Mouse (Mus musculus) hindbrain, embryonic 15.5 days (tissue): ENCODE results near the gene Ttc28. TPM values are rescaled to one million over a fixed set of nuclear protein-coding genes. Genes with fewer than 3 reads are reported as not detected.

Source experiments
- ATAC-seq: fragments of 200-750 bp; cut with Nextera tagmentation; 2 replicates; pipeline ENCODE4 v1.8.0; 2017; ENCODE audit warnings: low read depth, moderate number of reproducible peaks, moderate TSS enrichment; ENCODE audit not compliant: low FRiP score
- H3K27ac ChIP-seq: fragments of 300-500 bp; sonication (generic); replicated peaks from 2 replicates; pipeline ENCODE4 v1.5.1; 2015; ENCODE audit warnings: mild to moderate bottlenecking, inconsistent platforms
- H3K27me3 ChIP-seq: fragments of 300-500 bp; sonication (generic); 2 replicates; pipeline ENCODE4 v1.6.1; 2015; ENCODE audit warnings: control low read depth, inconsistent platforms
- H3K36me3 ChIP-seq: fragments of 300-500 bp; sonication (generic); 2 replicates; pipeline ENCODE4 v1.6.1; 2015; ENCODE audit warnings: control low read depth, inconsistent platforms
- H3K4me1 ChIP-seq: fragments of 300-500 bp; sonication (generic); replicated peaks from 2 replicates; pipeline ENCODE4 v1.6.1; 2015; ENCODE audit warnings: control low read depth, inconsistent platforms
- H3K4me2 ChIP-seq: fragments of 300-500 bp; sonication (generic); 2 replicates; pipeline ENCODE4 v1.6.1; 2015; ENCODE audit warnings: moderate library complexity, mild to moderate bottlenecking, inconsistent platforms
- H3K4me3 ChIP-seq: fragments of 300-500 bp; sonication (generic); 2 replicates; pipeline ENCODE4 v1.5.1; 2015; ENCODE audit warnings: mild to moderate bottlenecking, inconsistent platforms
- H3K9ac ChIP-seq: fragments of 300-500 bp; sonication (generic); 2 replicates; pipeline ENCODE4 v1.6.1; 2015; ENCODE audit warnings: inconsistent platforms
- H3K9me3 ChIP-seq: fragments of 300-500 bp; sonication (generic); 2 replicates; pipeline ENCODE4 v1.6.1; 2016; ENCODE audit warnings: control low read depth, inconsistent platforms
- WGBS: fragments of 180-500 bp; shearing (Covaris S2); methylation state at CpG from one replicate; pipeline ENCODE4 v1.1.7; 2015; 5-methylcytosine and 5-hydroxymethylcytosine counted together
- polyA plus RNA-seq: library from polyadenylated mRNA; unstranded; fragments of >200 nt; fragmentation: Nextera tagmentation; extraction: Ambion mirVana; gene quantifications from 2 replicates; pipeline ENCODE4 v1.2.1, GENCODE M21; 2015

The Ttc28 gene
- polyA plus RNA-seq, 1 experiment from 2014 or later: 20.5 TPM

DNA sequence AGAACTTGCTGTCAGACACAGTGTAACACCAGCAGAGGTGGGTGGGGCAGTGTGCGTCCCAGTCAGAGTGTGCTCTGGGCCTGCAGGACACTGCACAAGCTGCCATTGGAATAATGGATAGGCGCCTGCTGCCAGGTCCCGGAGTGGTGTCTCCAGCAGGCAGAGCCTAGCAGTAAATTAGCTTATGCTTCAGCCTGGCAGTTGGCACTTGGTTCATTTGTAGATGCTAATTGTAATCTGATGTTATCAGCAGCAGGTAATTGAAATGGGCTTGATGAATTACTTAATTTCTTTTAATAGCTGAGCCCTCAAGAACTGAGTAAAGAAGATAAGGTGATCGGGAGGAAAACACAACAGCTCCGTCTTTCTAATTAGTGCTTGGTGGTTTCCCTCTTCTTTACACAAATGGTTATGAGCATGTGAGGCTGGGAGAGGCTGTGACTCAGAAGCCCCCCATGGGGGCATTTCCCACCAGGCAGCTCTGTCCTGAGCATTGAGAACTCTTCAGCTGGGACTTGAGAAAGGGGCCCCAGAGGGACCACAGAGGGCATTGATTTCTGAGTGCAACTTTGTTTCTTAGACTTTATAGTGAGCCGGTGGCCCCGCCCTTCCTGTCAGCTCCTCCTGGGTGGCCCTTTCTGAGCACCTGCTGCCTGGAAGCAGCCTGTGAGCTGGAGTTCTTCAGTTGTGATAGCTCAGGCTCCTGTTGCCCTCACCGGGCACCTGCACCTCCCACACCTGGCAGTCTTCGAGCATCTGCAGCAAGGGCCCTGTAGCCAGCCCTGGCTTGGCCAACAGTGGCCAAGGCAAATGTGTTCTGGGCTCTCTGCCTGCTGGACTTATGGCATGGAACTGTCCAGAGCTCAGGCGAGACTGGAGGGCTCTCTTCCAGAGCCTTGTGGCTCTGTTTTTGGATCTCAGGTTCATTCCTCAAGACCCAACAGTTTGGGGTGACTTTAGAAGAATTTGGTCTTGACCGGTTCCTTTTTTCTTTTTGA is 316.2 kb downstream of the Ttc28 start:
- H3K4me3 ChIP-seq: no peak overlapping the region
- no peak overlapping the region for H3K9ac ChIP-seq
- no peaks in the 10 kb centered on the region for H3K27me3 ChIP-seq
- WGBS: 43% methylated on average over 11 of the region's 11 CpGs
- H3K9me3 ChIP-seq: no peaks in the 10 kb centered on the region
- peak overlapping the region; percentile 61 for H3K27ac ChIP-seq
- ATAC-seq: peak; percentile 76
- H3K4me1 ChIP-seq: peaks cover 68% of the 10 kb centered on the region
- no peaks in the 10 kb centered on the region for H3K36me3 ChIP-seq
- H3K4me2 ChIP-seq: no peak overlapping the region

GRCm38 (mm10) chr5:111197727-111198126 is 318.1 kb downstream of the Ttc28 start:
- Histone ChIP-seq H3K4me3 (no peak overlapping the region), H3K36me3 (no peaks in the 10 kb centered on the region), H3K4me1 (peaks cover 81% of the 10 kb centered on the region), H3K4me2 (no peak overlapping the region), H3K9ac (no peak overlapping the region), H3K27ac (peak overlapping the region; percentile 49), H3K9me3 (no peaks in the 10 kb centered on the region), H3K27me3 (no peaks in the 10 kb centered on the region)
- no peak for ATAC-seq
- 60% methylated on average over 15 of the region's 15 CpGs for WGBS

GRCm38 (mm10) chr5:111200167-111200840 is 320.7 kb downstream of the Ttc28 start:
- no peak overlapping the region for H3K4me2 ChIP-seq
- H3K9me3 ChIP-seq: no peaks in the 10 kb centered on the region
- no peaks in the 10 kb centered on the region for H3K27me3 ChIP-seq
- no peaks in the 10 kb centered on the region for H3K36me3 ChIP-seq
- H3K9ac ChIP-seq: no peak overlapping the region
- peak overlapping the region; percentile 72 for H3K27ac ChIP-seq
- whole genome bisulfite sequencing: 33% methylated on average over 15 of the region's 15 CpGs
- no peak for ATAC-seq
- H3K4me1 ChIP-seq: peaks cover 93% of the 10 kb centered on the region
- no peak overlapping the region for H3K4me3 ChIP-seq

GRCm38 (mm10) chr5:111200915-111201610 is 321.5 kb downstream of the Ttc28 start:
- peaks cover 91% of the 10 kb centered on the region for H3K4me1 ChIP-seq
- WGBS: 24% methylated on average over 16 of the region's 16 CpGs
- no peak overlapping the region for H3K9ac ChIP-seq

DNA sequence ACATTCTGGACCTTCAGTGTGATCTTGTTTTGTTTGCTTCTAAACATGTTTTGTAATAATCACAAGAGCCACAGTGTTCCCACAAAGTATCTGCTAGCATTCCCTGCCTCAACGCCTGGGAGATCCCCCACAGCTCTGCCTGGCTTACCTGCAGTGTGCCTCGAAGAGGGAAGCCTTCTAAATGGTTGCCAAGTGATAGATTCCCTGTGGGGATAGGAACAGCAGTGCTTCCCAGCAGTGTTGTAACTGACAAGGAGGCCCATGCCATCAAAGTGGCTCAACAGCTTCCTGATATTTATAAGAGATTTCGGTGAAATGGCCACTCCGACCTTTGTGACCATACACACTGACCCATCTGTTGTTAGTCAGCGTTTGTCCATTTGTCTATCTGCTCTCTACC is 324.6 kb downstream of the Ttc28 start:
- peaks cover 87% of the 10 kb centered on the region for H3K4me1 ChIP-seq

More at GRCm38 (mm10) chr5:111200915-111201610, 321.5 kb downstream of the Ttc28 start:
- Histone ChIP-seq H3K4me2 (no peak overlapping the region), H3K27me3 (no peaks in the 10 kb centered on the region), H3K27ac (peak overlapping the region; percentile 72), H3K9me3 (no peaks in the 10 kb centered on the region), H3K4me3 (no peak overlapping the region), H3K36me3 (no peaks in the 10 kb centered on the region)
- peak; percentile 67 for ATAC-seq

GRCm38 (mm10) chr5:111204976-111205586 is 325.5 kb downstream of the Ttc28 start:
- Histone ChIP-seq H3K36me3 (no peaks in the 10 kb centered on the region), H3K9ac (no peak overlapping the region), H3K4me3 (no peak overlapping the region), H3K4me1 (peaks cover 79% of the 10 kb centered on the region), H3K9me3 (no peaks in the 10 kb centered on the region), H3K4me2 (no peak overlapping the region), H3K27ac (peak overlapping the region; percentile 69), H3K27me3 (no peaks in the 10 kb centered on the region)
- WGBS: 49% methylated on average over 4 of the region's 4 CpGs
- ATAC-seq: no peak

More for the DNA sequence above, 324.6 kb downstream of the Ttc28 start:
- H3K36me3 ChIP-seq: no peaks in the 10 kb centered on the region
- H3K9me3 ChIP-seq: no peaks in the 10 kb centered on the region
- 65% methylated on average over 5 of the region's 5 CpGs for WGBS
- peak overlapping the region; percentile 69 for H3K27ac ChIP-seq
- H3K9ac ChIP-seq: no peak overlapping the region
- H3K27me3 ChIP-seq: no peaks in the 10 kb centered on the region
- H3K4me3 ChIP-seq: no peak overlapping the region
- H3K4me2 ChIP-seq: no peak overlapping the region
- ATAC-seq: no peak

- Histone ChIP-seq H3K4me2 (no peak overlapping the region), H3K36me3 (no peaks in the 10 kb centered on the region), H3K27ac (no peak overlapping the region), H3K4me1 (peaks cover 72% of the 10 kb centered on the region), H3K9me3 (no peaks in the 10 kb centered on the region), H3K4me3 (no peak overlapping the region), H3K27me3 (no peaks in the 10 kb centered on the region), H3K9ac (no peak overlapping the region)
- WGBS: 29% methylated on average over 4 of the region's 4 CpGs
- ATAC-seq: no peak
Observed at GRCm38 (mm10) chr5:111205817-111206216, 326.2 kb downstream of the Ttc28 start.

DNA sequence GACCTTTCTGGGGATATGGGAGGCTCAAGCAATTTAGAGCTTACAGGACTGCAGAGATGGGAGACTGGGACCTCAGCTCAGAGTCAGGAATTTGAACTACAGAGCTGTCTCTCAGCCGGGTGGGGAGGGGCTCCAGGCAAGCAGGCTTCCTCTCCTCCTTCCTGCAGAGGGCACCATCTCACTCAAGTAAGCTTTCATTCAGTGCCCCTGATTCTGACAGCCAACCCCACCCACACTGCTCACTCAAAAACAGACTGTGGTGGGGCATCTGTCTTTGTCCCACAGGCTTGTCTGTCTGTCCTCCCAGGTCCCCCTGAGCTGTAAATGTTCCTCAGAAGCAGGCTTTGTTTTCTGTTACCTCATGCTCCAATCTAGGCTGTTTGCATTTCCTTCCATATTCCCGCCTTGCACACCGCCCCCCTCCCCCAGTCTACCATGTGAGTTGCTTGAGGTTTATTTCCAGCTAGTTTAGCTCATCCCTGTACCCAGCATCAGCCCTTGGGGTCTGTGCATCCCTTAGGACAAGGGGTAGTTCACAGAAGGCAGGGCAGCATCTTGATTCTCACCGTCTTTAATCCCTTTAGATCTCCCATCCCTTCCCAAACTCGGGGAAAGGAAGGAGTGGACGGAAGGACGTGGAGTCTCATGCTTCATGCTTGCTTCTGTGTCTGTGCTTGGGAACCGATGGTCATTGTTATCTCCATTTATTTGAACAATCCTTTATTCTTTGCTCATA is 328.5 kb downstream of the Ttc28 start:
- no peak overlapping the region for H3K4me3 ChIP-seq
- 45% methylated on average over 8 of the region's 8 CpGs for WGBS
- H3K27ac ChIP-seq: peak overlapping the region; percentile 39
- no peak overlapping the region for H3K9ac ChIP-seq
- H3K4me1 ChIP-seq: peaks cover 52% of the 10 kb centered on the region
- H3K27me3 ChIP-seq: no peaks in the 10 kb centered on the region
- ATAC-seq: peak; percentile 19
- H3K4me2 ChIP-seq: peak overlapping the region; percentile 20; the same call in 1 of the 2 replicates
- no peaks in the 10 kb centered on the region for H3K9me3 ChIP-seq
- H3K36me3 ChIP-seq: no peaks in the 10 kb centered on the region

DNA sequence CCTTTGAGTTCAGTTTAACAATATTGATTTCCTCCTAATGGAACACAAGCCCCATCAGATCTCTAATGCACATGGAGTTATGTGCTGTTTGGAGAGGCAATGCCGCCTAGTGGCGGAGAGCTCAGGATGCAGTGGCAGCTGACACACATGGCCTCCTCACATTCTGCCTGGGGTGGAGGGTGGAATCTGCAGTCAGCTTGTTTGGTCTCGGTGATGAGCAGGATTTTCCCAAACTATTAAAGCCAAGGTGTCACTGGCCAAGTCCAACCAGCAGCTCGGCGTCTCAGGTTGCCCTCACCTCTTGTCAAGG is 329.0 kb downstream of the Ttc28 start:
- Histone ChIP-seq H3K4me1 (peaks cover 47% of the 10 kb centered on the region), H3K9ac (no peak overlapping the region), H3K36me3 (no peaks in the 10 kb centered on the region), H3K9me3 (no peaks in the 10 kb centered on the region), H3K27ac (peak overlapping the region; percentile 39; the same call in 1 of the 2 replicates), H3K4me2 (no peak overlapping the region; the same call in 1 of the 2 replicates), H3K4me3 (no peak overlapping the region), H3K27me3 (no peaks in the 10 kb centered on the region)
- WGBS: 41% methylated on average over 5 of the region's 5 CpGs
- ATAC-seq: peak; percentile 64; the same call in 1 of the 2 replicates

DNA sequence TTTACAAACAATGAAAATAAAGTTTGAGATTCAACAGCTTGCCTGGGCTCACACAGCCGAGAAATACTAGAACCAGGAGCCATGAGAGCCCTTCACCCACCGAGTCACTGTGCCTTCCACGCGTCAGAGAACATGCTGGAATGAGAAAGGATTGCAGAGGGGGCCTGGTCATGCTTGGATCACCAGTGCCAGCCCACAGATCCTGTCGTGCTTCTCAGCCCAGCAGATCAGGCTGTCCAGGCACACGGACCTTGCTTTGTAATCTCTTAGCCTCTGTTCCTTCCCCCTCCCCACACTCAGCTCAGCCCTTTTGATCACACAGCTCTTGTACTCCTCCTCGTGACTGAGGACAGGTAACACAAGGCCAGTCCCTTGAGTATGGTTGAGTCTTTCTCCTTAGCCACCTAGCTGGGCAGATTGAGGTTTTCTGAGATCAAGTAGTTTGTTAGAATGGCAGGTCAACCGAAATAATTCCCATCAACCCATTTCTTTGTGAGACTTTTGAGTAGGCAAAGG is 334.4 kb downstream of the Ttc28 start:
- no peak for ATAC-seq
- H3K27me3 ChIP-seq: no peaks in the 10 kb centered on the region
- H3K4me1 ChIP-seq: peaks cover 47% of the 10 kb centered on the region
- no peak overlapping the region for H3K4me2 ChIP-seq
- no peak overlapping the region for H3K4me3 ChIP-seq
- no peaks in the 10 kb centered on the region for H3K36me3 ChIP-seq
- no peaks in the 10 kb centered on the region for H3K9me3 ChIP-seq
- H3K9ac ChIP-seq: no peak overlapping the region
- H3K27ac ChIP-seq: peak overlapping the region; percentile 57; the same call in 1 of the 2 replicates
- 62% methylated on average over 8 of the region's 8 CpGs for WGBS

- H3K4me2 ChIP-seq: 0 out of 2 replicates have a peak overlapping the region, but pooled peaks have one; percentile 5
- 34% methylated on average over 13 of the region's 13 CpGs for WGBS
- no peaks in the 10 kb centered on the region for H3K9me3 ChIP-seq
- peak; percentile 21; the same call in 1 of the 2 replicates for ATAC-seq
- peaks cover 50% of the 10 kb centered on the region for H3K4me1 ChIP-seq
- H3K27me3 ChIP-seq: no peaks in the 10 kb centered on the region
- no peak overlapping the region for H3K9ac ChIP-seq
- no peaks in the 10 kb centered on the region for H3K36me3 ChIP-seq
- H3K27ac ChIP-seq: peak overlapping the region; percentile 67
- H3K4me3 ChIP-seq: no peak overlapping the region
Observed at GRCm38 (mm10) chr5:111214890-111215289, 335.3 kb downstream of the Ttc28 start.
